Mouse (Mus musculus) ES-CJ7 (cell line): ENCODE measurements at regions not wholly inside any gene's neighbourhood (a gene's known extent, or its start where the extent isn't known, plus 50 kb on each side); places are given as distances from the start of the nearest gene placed in this dataset.

ENCODE experiments used
- DNase-seq: peaks from one replicate; pipeline ENCODE4 v3.0.0; 2011; ENCODE audit warnings: low read depth, low spot score

DNA sequence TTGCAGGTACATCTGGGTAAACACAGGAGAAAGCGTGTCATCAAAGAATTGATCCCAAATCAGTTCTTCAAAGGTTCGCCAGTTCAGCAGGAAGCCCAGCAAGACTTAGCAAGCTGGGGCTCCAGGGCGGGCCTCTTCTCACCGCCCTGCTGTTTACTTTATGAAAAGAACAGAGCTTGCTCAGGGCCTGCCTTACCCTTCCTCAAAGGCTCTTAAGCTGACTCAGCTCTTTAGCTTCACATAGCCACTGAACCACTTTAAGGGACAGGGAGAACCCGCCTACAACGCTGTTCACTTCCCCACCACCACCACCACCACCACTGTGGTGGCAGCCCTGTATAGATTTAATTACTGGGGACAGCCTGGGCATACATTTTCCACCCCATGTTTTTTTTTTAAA lies 148.5 kb downstream of the Clic5 start:
- DNase-seq = no peak

DNA sequence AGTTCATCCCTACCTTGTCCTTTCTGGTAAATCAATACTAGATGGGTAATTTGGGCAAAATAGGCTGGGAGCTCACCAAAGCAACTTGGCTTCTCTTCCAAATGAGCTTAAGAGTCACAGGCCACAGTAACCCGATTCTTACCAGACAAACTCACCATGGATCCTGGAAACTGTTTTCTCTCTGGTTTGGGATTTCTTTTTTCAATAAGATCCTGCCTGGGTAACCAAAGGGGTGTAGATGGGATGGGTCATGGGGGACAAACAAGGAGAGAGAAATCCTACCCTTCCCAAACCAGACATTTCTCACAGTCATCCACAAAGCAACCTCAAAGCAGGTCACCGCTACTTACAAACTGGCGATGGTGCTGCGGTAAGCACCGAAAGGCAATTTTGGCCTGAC lies 148.9 kb downstream of the Clic5 start:
- DNase-seq = no peak

DNA sequence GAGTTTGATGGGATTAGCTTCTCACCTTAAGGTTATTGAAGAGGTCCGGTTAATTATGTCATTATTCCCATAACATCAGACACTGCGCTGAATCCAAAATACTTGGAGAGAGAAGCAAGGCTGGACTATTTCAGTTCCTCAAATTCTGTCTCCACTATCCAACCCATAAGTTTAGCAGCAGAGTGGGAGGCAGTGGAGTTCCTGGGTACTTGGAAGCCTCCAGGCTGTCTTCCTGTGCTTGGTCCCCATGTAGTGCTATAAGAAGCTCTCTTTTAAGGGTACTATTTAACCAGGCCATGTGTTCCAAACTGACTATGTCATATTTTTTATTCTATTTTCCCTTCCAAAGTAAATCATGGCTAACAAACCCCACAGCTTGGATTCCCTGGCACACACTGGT lies 156.2 kb downstream of the Clic5 start:
- DNase-seq = no peak

DNA sequence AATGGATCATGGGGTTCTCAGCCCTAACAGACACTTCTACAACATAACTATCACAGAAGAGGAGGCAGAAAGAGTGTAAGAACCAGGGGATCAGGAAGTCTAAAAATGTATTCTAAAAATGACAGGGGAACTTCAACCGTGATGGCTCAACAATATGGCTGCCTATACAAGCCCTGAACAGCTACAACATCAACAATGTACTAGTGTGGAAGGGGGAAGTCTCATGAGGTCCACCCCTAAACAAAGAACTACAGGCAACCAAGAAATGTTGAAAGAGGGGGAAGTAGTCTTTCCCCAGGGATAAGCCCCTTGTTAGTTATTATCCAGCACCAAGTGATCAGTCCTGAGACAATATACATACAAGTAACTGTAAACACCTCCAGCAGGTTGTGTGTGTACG lies 157.0 kb downstream of the Clic5 start:
- DNase-seq = no peak

DNA sequence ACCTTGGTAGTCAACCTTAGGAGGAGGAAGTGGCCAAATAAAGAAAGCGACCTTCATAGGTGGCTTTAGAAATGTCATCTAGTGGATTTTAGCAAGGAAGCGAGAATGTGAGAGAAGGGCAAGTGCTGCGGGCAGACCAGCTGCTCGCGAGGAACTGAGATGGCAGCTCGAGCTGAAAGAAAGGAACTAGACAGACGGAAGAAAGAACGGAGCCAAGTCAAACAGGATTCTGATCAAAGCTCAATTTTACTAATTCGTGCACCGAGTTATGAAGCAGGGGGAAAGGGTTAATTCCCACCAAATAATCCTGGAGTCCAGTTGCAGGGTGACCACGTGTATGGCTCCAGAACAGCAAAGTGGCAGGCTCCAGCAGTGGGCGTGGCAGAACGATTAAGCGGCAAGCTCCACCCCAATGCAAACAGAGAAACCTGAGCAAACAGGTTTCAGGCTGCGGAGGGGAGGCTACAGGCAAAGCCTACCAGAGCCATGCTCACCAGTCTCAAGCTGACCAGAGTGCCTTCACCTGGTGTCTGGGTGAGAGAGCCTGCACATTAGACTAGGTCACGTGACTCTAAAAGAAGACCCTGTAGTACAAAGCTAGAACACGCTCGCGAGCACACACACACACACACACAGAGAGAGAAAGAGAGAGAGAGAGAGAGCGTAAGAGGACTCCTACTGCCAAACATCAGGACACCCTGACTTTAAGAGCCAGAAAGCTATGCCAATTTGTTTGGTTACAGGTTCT lies 162.0 kb downstream of the Clic5 start:
- peak; percentile 36 for DNase-seq

DNA sequence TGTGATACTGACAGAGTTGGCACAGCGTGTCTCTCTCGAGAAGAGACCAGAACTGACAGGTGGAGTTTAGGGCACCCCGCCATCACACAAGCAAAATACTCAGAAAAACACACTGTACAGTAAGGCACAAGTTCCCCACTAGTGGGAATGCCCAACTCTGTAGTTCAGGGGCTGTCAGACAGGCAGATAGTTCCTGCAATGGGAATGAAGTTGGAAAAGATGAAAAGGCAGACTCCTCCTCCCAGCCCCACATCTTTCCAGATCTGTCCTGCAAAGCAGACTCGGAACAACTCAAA lies 162.5 kb downstream of the Clic5 start:
- DNase-seq = no peak

DNA sequence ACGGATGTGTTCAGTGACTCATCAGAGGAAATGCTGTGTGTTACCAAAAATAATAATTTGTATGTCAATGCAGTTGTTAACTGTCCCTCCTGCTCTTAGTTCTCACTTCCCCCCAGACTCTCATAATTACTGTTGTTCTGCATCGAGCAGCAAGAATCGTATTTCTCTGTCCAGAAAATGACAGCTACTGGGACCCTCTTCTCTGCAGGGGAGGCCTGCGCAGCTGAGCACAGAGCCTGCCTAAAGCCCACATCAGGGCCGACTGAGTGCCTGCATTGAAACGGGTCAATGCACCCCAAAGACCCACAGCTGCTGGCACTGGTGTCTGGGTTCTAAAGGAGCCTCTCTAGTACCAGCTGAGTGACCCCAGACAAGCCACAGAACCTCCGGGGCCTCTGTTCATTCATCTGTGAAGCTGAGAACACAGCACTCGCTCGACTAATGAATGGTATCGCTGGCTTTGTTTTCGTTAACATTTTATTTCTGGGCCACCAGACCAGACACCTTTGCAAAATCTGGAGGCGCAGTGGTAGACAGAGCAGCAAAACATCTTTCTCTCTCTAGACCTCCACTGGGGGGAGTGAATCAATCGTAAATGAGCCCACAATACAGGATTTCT lies 163.2 kb downstream of the Clic5 start:
- no peak for DNase-seq

DNA sequence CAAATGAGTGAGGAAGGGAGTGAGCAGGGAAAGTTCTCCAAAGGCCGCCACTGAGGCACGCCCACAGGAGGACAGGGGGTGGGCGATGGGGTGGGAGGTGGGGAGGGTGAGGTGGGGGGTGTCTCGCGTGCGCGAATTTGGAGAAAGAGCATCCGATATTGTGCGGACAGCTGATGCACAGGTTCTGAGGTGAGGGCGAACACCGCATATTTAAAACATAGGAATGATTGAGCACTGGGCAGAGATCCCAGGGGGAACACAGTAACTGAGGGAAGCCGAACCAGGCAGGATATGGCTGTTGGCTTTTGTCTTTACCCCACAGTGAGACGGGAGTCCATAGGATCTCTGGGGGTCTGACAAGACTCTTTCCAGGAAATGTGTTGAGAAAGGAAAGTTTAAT lies 163.8 kb downstream of the Clic5 start:
- DNase-seq = no peak

DNA sequence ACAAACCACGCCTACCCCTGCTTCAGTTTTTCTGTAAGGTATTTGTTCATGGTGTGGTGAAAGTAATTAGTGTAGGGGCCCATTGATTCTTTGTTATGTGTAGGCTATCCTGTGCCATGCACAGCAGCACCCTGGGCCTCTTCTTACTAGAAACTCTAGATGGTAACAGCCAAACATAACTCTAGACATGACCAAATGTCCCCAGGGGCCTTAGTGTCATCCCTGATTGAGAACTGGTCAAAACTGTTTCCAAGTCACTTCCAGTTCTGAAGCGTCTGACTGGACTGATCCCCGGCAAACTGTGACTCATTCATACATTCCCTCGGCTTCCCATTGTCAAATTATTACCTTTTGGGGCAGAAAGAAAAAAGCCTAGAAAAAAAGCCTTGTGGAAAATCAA lies 174.7 kb downstream of the Clic5 start:
- DNase-seq = no peak

DNA sequence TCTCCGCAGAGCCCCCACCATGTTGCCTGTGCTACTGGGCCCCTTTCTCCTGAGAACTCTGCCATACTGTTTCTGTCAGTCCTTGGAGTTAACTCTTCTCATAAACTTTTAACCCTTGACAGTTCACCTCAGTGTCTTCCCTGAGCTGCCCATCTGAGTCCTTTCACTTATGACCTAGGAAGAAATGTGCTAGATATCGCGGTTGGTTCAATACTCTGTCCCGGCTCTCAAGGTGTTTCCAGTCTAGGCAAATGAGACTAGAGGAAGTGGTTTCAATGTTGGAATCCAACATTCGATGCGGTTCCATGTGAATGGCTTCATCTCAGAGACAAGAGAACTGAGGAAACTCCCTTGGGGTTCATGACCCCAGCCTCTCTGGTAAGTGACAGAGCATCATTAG lies 176.1 kb downstream of the Clic5 start:
- DNase-seq = no peak

DNA sequence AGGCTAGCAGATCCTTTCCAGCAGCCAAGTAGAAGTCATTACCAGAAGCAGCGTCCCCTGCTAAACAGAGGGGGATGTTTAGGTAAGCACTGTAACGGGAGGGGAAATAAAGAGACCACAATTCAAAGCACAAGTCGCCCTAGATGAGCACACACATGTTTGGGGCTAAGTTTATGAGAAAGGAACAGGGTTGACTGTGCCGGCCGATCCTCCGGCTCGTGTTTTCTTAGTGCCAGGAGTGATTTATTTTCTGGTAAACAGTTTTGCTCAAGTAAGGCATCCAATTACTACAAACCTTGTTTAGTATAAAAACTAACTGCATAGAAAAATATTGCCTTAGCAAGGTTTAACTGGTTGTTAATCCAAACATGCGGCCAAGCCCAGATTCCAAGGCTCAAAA lies 178.1 kb downstream of the Clic5 start:
- no peak for DNase-seq

DNA sequence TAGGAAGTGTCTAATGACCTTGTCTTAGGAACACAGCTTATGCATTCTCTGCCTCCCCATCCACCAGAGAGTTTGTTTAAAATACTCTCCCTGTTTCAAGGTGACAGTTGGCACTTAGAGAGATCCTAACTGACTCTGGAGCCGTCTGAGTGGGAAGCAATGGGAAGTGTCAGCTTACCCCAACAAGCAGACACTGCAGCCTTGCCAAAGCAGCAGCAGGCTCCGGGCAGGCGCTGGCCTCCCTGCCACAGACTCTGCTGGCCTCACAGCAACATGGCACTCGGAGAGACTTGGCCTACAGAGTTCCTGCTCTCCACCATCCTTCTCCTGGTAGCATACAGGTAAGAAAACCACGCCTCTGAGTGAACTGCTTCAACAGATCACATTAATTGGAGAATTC lies 179.2 kb downstream of the Clic5 start:
- DNase-seq = no peak

DNA sequence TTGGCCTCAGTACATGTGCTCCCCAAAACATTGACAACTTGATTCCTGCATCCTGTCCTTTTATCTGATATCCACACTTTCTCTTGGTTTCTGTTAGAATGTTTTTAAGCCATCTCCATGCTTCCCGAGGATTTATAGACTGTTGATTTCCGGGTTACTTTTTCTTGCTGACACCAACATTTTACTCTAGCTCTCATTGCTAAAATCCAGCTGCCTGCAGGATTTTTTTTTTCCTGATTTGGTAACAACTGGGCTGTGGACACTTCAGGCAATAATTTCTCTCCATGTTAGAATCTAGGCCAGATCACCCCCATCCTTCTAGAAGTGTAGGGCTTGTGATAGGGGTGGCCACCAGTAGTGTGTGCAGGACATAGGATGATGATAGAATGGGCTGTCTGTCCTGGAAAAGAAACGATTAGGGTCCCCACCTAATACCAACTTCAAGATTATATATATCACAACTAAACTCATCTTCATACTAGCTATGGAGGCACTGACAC lies 182.6 kb downstream of the Clic5 start:
- no peak for DNase-seq

DNA sequence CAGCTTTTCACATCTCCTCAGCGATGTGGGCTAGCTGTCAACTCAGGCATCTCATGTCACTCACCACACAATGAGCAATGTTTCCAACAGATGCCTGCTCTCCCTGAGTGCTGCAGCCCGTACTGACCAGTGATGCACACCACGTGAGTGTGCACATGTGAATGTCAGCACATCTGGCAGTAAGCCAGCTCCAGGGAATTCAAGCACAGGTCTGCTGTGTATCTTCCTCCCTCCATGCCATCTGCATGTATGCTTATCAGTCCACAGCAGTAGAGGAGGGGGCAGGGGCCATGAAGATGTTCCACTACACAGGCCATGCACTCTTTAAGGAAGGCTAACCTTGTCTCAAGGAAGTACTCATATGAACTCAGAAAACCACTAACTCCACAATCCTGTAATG lies 183.2 kb downstream of the Clic5 start:
- DNase-seq = no peak

DNA sequence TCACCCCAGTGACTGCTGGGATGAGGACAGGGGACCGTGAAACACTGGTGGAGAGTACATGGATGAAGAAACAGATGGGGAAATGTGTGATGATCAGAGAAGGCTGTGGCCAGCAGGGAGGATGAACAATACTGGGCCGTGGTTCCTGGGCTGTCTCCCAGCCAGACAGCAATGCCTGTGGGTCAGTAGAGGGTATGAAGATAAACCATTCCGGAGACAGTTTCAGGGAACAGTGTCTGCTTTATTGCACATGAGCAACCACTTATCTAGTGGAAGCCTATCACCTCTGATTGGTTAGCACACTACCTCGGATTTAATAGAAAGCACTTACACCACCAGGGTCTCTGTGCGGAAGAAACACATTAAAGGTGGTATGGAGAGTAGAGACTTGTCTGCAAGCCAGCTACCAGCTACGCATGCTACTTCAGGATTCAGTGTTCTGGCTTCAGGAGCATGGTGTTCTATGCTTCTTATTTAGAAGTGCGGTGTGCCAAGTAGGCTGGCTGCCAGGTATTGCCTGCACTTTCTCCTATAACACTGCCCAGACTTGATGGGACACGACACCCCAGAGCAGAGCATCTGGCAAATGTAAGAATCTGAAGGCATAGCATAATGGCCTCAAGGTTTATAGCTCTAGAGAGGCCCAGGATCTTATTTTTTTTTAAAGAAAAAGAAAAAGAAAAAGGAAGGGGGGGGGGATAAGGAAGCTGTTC lies 185.5 kb downstream of the Clic5 start:
- no peak for DNase-seq

DNA sequence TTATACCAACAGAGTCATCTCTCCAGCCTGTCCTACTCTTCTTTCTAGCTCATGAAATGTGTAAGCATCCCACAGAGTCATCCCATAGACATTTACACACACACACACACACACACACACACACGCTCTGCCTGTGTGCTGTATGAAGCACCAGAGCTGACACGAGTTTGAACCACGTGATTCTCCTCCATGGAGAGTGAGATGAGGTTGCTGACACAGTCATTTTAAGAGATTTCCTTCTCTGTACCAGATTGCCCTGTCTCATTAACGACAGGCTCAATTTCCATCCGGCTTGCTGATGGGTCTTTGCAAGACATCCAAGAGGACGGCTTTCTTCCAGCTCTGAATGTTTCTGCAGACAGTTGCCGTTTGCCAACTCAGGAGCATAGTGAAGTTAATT lies 190.0 kb downstream of the Clic5 start:
- DNase-seq = no peak

DNA sequence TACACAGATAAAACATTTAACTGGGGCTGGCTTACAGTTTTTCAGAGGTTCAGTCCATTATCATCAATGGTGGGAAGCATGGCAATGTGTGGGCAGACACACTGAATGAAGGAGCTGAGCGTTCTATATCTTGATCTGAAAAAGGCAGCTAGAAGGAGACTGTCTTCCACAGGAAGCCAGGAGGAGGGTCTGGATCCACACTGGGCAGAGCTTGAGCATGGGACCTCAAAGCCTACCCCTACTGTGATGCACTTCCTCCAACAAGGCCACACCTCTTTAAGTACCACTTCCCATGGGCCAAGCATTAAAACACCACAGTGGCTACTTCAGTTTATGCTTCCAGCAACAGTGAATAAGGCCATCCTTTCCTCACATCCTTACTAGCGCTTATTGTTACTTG lies 200.5 kb downstream of the Clic5 start:
- no peak for DNase-seq

DNA sequence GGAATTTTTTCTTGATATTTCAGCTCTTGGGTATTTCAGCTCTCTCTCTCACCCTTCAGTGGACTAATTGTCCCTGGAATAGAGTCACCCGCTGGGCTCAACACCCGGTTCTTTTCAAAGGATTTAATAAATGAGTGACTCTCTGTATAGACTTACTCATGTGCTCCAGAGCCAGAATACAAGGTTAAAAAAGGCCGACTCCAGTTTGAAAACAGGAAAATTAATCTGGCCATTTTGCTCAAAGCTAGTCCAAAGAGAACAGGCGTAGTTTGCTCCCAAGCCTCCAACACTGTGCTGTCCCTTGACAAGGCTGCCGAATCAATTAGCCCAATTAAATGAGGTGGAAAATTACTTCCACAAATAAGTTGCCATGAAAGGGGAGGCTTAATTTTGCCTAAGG lies 209.4 kb downstream of the Clic5 start:
- no peak for DNase-seq

DNA sequence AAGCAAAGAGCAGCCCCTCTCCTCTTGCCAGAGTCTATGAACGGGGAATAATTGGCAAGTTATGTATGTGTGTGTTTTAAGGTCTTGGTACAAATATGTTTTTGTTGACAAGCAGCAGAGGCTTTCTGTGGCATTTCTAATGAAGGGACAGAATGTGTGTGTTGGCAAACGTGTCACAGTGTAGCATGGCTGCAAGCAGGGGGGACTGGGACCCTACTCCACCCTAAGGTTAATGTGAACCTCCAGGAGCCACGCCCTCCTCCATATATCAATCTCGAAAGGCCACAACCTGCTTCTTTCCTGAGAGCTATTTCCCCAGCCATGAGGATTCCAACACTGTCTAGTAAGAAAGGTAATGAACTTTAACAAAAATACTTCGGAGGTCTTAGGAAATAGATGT lies 209.8 kb downstream of the Clic5 start:
- DNase-seq = no peak

DNA sequence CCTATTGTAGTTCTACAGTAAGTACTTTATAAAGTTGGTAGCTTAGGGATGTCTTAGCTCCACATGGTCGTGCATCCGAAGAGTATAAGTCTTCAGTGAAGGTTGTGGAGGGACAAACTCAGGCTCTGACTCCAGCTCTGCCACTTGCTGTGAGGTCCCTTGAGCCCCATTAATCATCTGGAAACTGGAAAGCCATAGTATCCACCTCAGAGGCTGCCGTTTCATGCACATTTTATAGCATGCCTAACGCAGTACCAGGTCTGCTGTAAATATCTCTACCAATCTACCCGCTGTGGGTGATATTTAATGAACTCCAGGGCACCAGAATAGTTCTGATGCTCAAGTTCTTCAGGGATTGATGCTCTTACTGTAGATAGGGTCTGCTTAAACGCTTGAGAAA lies 216.5 kb downstream of the Clic5 start:
- no peak for DNase-seq

DNA sequence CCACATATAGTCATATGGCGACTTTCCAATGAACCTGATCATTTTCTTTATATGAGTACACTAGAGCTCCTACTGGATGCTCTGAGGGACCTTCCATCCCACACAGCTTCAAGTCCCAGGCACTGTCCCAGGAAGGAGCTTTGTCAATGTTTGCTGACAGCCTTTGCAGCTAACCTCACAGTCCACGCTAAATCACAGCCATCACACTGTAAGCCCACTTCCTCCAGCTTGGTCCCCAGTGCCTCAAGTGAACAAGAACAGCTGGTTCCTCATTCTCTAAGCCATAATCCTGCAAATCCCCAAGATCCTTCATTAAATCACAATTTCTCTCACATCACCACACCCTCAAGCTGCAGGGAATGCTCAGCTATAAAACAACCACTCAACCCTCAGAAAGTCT lies 222.6 kb downstream of the Clic5 start:
- DNase-seq = no peak

DNA sequence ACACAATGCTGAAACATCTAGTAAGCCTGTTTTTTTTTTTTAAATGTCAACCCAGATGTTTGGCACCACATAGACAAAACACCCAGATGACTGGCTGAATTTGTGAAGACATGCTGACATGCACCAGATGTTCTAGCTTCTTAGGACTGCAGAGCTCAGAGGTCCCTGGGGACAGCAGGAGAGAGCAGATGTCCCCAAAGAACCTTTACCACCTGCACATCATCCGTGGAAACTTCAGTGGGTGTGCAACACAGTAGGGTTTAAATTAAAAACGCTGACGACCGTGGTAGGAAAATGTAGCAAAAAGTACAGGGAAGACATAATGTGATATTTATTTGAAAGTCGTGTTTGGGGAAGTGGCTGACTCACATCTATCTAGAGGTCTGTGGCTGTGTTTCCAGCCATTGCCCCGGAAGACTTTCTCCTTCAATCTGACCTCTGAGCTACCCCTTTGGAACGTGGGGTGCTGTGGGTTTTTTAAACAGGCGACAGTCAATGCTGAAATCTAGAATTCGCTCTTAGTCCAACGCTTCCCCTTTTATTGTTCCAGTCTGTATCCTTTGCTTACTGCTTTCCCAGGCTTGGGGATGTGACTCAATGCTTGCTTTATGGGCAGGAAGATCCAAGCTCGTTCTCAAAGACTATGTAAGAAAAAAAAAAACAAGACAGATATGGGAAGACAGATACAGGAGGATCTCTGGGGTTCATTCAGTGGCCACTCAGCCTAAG lies 230.5 kb downstream of the Clic5 start:
- no peak for DNase-seq

DNA sequence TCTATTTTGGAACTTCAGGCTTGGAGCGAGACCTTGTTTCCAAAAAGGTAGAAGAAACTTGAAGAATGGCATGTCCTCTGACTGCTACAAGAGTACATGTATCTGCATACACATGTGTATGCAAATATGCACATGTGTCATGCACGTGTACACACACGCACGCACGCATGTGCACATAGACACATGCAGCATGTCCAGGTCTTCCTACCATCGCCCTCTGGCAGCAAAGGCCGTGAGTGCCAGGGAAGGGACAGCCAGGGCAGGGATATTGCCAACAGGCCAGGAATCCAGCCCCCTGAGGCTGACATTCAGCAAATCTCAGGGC lies 231.0 kb downstream of the Clic5 start:
- DNase-seq = no peak
